ENCODE assay signal across 17 mouse cellular contexts in the genomic region with DNA sequence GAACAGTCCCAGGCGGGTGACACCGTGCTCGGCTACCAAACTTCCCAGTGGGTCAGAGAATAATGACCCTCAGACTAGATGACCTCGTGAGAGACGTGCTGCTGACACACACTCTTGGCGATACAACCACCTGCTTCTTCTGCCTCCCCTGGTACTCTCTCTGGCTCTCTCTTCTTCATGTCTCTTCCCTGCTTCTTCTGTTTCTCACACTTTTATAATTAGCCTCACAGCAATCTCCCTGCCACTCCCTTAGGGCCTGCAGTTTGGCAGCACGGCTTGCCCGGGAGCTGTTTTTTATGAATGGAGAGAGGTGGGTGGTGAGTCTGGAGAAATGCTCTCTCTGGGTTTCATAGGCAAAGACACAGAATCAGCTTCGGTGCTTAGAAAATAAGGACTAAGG. TPM values are rescaled to one million over a fixed set of nuclear protein-coding genes. Genes with fewer than 3 reads are reported as not detected.
A peak's percentile ranks its signal among the peaks of the same experiment; 100 is the strongest.
DNase-seq lines count a peak whose midpoint lies in the region; ATAC-seq and TF ChIP-seq lines count a peak whose summit lies in the region.
"Had no signal": no experiment of that assay in that cellular context is flagged by ENCODE, and none has a peak within 500 bp of the region (broad histone marks: within the 10 kb centered on the region; RNA-seq: fewer than 3 reads in every experiment).

No protein-coding gene starts in this region.

- intact Hi-C loops in gastrocnemius, adult 2 months (cut with DNase I): loop anchor here (2.0 kb wide), 1 partner anchor 21 kb away; no protein-coding TSS in a partner anchor

- TF ChIP-seq CTCF in gastrocnemius, adult 2 months (IDR thresholded peaks at IDR 0.05): no peak
- no peak for TF ChIP-seq CTCF in heart, postnatal 0 days (IDR thresholded peaks at IDR 0.05; ENCODE audit: low read depth)

- H3K27me3 ChIP-seq in kidney, embryonic 15.5 days: no peaks in the 10 kb centered on the region
- no peaks in the 10 kb centered on the region for H3K27me3 ChIP-seq in heart, postnatal 0 days (ENCODE audit: control insufficient read depth, insufficient read depth, low read length)
- H3K27me3 ChIP-seq: embryonic facial prominence, embryonic 13.5 days; limb, embryonic 12.5 days; midbrain, embryonic 13.5 days had no signal

- no peak overlapping the region for H3K4me2 ChIP-seq in kidney, embryonic 15.5 days
- peak overlapping the region; percentile 60 for H3K4me2 ChIP-seq in heart, postnatal 0 days (ENCODE audit: low read depth, low read length)
- H3K4me2 ChIP-seq: embryonic facial prominence, embryonic 13.5 days; midbrain, embryonic 13.5 days had no signal

- TF ChIP-seq EP300 in heart, postnatal 0 days (IDR thresholded peaks at IDR 0.05; ENCODE audit: low read depth): no peak

- peak overlapping the region; percentile 4 for H3K4me3 ChIP-seq in gastrocnemius, adult 2 months
- no peak overlapping the region for H3K4me3 ChIP-seq in kidney, embryonic 15.5 days (replicated peaks)
- peak overlapping the region; percentile 38 for H3K4me3 ChIP-seq in heart, postnatal 0 days (ENCODE audit: low read depth, low read length)
- H3K4me3 ChIP-seq: embryonic facial prominence, embryonic 13.5 days; limb, embryonic 12.5 days; midbrain, embryonic 13.5 days had no signal

- peak; percentile 66 for DNase-seq in gastrocnemius, adult 2 months
- no peak for DNase-seq in gastrocnemius, postnatal 4 days (ENCODE audit: low spot score in 2 of 2)
- no peak for DNase-seq in kidney, adult 9 months
- DNase-seq in heart, postnatal 0 days (ENCODE audit: low spot score): peak; percentile 30
- peak; percentile 37 for DNase-seq in right cerebral cortex, postnatal 14 days
- no peak for DNase-seq in yolk sac, embryonic 10.5 days (ENCODE audit: low spot score)
- no peak for DNase-seq in cerebellum, adult 11-12 months
- DNase-seq: adrenal gland, postnatal 14 days; lung, postnatal 4 days had no signal

- 54% methylated on average over 9 of the region's 9 CpGs for WGBS in kidney, embryonic 15.5 days
- WGBS in heart, postnatal 0 days: 37% methylated on average over 9 of the region's 9 CpGs

- H3K9me3 ChIP-seq in kidney, embryonic 15.5 days (replicated peaks): no peaks in the 10 kb centered on the region
- no peaks in the 10 kb centered on the region for H3K9me3 ChIP-seq in heart, postnatal 0 days (replicated peaks; ENCODE audit: control insufficient read depth, low read length)
- H3K9me3 ChIP-seq: embryonic facial prominence, embryonic 13.5 days; limb, embryonic 12.5 days; midbrain, embryonic 13.5 days had no signal

- H3K9ac ChIP-seq in kidney, embryonic 15.5 days: no peak overlapping the region
- peak overlapping the region; percentile 27; the same call in 1 of the 2 replicates for H3K9ac ChIP-seq in heart, postnatal 0 days (replicated peaks; ENCODE audit: low read depth, low read length)
- H3K9ac ChIP-seq: embryonic facial prominence, embryonic 13.5 days; limb, embryonic 12.5 days; midbrain, embryonic 13.5 days had no signal

- ATAC-seq in kidney, embryonic 15.5 days (replicated peaks; ENCODE audit: low FRiP score): no peak
- 0 out of 2 replicates have a peak, but pooled peaks have one; percentile 7 for ATAC-seq in heart, postnatal 0 days (ENCODE audit: insufficient read depth, low read depth)
- ATAC-seq: midbrain, embryonic 13.5 days had no signal

- H3K27ac ChIP-seq in gastrocnemius, adult 2 months: peak overlapping the region; percentile 68
- H3K27ac ChIP-seq in kidney, embryonic 15.5 days: 0 out of 2 replicates have a peak overlapping the region, but pooled peaks have one; percentile 32
- peak overlapping the region; percentile 78 for H3K27ac ChIP-seq in heart, postnatal 0 days (ENCODE audit: low read depth)
- H3K27ac ChIP-seq: embryonic facial prominence, embryonic 13.5 days; limb, embryonic 12.5 days; midbrain, embryonic 13.5 days; stomach, postnatal 0 days had no signal

- no peaks in the 10 kb centered on the region for H3K36me3 ChIP-seq in kidney, embryonic 15.5 days
- no peaks in the 10 kb centered on the region for H3K36me3 ChIP-seq in heart, postnatal 0 days (replicated peaks; ENCODE audit: control insufficient read depth, insufficient read depth, low read length)
- H3K36me3 ChIP-seq: embryonic facial prominence, embryonic 13.5 days; limb, embryonic 12.5 days; midbrain, embryonic 13.5 days had no signal

- 0 out of 2 replicates have a peak, but pooled peaks cover 2% of the 10 kb centered on the region for H3K4me1 ChIP-seq in kidney, embryonic 15.5 days
- peaks cover 17% of the 10 kb centered on the region for H3K4me1 ChIP-seq in heart, postnatal 0 days (ENCODE audit: control insufficient read depth, insufficient read depth)
- H3K4me1 ChIP-seq: midbrain, embryonic 13.5 days had no signal

RNA-seq across cellular contexts. Expression of gene Colq, which starts 15.3 kb away (rescaled TPM):
- total RNA-seq in gastrocnemius, adult 2 months (2021): 1 to 10 TPM; 5.8 to 7.5 TPM
- 10 to 100 TPM; 10.4 to 15.2 TPM for total RNA-seq in gastrocnemius, postnatal 4 days (2021)
- polyA plus RNA-seq in kidney, embryonic 15.5 days (2015; fragmentation: Nextera tagmentation; extraction: Ambion mirVana): 2.5 and 2.8 TPM in 2 replicates
- total RNA-seq in heart, postnatal 0 days (2014; rRNA removed; ENCODE audit: low replicate concordance): 13.8 and 16.4 TPM in 2 replicates
- 7.5 and 7.9 TPM in 2 replicates for polyA plus RNA-seq in heart, postnatal 0 days (2015; fragmentation: Nextera tagmentation; extraction: Ambion mirVana)
- total RNA-seq: granulocyte monocyte progenitor cell, adult 5-6 weeks had no signal
- polyA plus RNA-seq: C2C12; forebrain, embryonic 11.5 days; midbrain, embryonic 13.5 days had no signal

Comparison
In these comparisons a context has a peak if more than half of its experiments do, and no peak if none do; other contexts are left out.
1. DNase-seq: peak in gastrocnemius, adult 2 months (single experiment), heart, postnatal 0 days (single experiment) and right cerebral cortex, postnatal 14 days (single experiment); none in gastrocnemius, postnatal 4 days (0 of 2), kidney, adult 9 months (single experiment), yolk sac, embryonic 10.5 days (single experiment) and cerebellum, adult 11-12 months (single experiment).
2. Peak in every context shown above with its lines, with median percentiles within 50 percentile points of each other: H3K27ac ChIP-seq.